Mouse (Mus musculus) liver, postnatal 0 days (tissue): ENCODE measurements around the gene Ddc. TPM values are rescaled to one million over a fixed set of nuclear protein-coding genes. Genes with fewer than 3 reads are reported as not detected.

Experiments
- ATAC-seq: fragments of 200-750 bp; cut with Nextera tagmentation; 2 replicates; pipeline ENCODE4 v1.8.0; 2017; ENCODE audit warnings: mild to moderate bottlenecking, moderate library complexity
- DNase-seq: peaks from one replicate; pipeline ENCODE4 v3.0.0-alpha.2; 2016
- H3K27ac ChIP-seq: fragments of 300-500 bp; sonication (generic); 2 replicates; pipeline ENCODE4 v1.5.1; 2014; ENCODE audit warnings: antibody characterized with exemption, moderate library complexity, mild to moderate bottlenecking, low read depth
- H3K27me3 ChIP-seq: fragments of 300-500 bp; sonication (generic); 2 replicates; pipeline ENCODE4 v1.6.1; 2014; ENCODE audit warnings: low read length, control low read depth, mixed read lengths; ENCODE audit not compliant: insufficient read depth
- H3K36me3 ChIP-seq: fragments of 300-500 bp; sonication (generic); replicated peaks from 2 replicates; pipeline ENCODE4 v1.6.1; 2014; ENCODE audit warnings: mild to moderate bottlenecking, control low read depth, low read length, moderate library complexity, mixed read lengths; ENCODE audit not compliant: insufficient read depth
- H3K4me1 ChIP-seq: fragments of 300-500 bp; sonication (generic); 2 replicates; pipeline ENCODE4 v1.6.1; 2014; ENCODE audit warnings: antibody characterized with exemption, mild to moderate bottlenecking, control low read depth; ENCODE audit not compliant: insufficient read depth
- H3K4me2 ChIP-seq: fragments of 300-500 bp; sonication (generic); 2 replicates; pipeline ENCODE4 v1.6.1; 2014; ENCODE audit warnings: low read depth, mild to moderate bottlenecking, low read length, moderate library complexity, mixed read lengths
- H3K4me3 ChIP-seq: fragments of 300-500 bp; sonication (generic); 2 replicates; pipeline ENCODE4 v1.5.1; 2014; ENCODE audit warnings: low read depth, low read length
- H3K9ac ChIP-seq: fragments of 300-500 bp; sonication (generic); replicated peaks from 2 replicates; pipeline ENCODE4 v1.6.1; 2014; ENCODE audit warnings: mild to moderate bottlenecking, moderate library complexity
- H3K9me3 ChIP-seq: fragments of 300-500 bp; sonication (generic); 2 replicates; pipeline ENCODE4 v1.6.1; 2016; ENCODE audit warnings: mild to moderate bottlenecking, control low read depth, low read length, mixed read lengths
- CTCF ChIP-seq: sonication (generic); IDR thresholded peaks from 2 replicates; pipeline ENCODE4 v1.5.1; 2016; ENCODE audit warnings: antibody characterized with exemption, low read depth
- EP300 ChIP-seq: IDR thresholded peaks from 2 replicates; pipeline ENCODE4 v1.6.1; 2016; ENCODE audit warnings: antibody characterized with exemption, low read depth, mild to moderate bottlenecking
- WGBS: fragments of 180-500 bp; shearing (Covaris S2); extraction: QIAGEN DNeasy Blood & Tissue Kit; methylation state at CpG from one replicate; pipeline ENCODE4 v1.1.7; 2014; ENCODE audit not compliant: insufficient replicate concordance; 5-methylcytosine and 5-hydroxymethylcytosine counted together
- polyA plus RNA-seq: library from polyadenylated mRNA; unstranded; fragments of >200 nt; fragmentation: Nextera tagmentation; extraction: Ambion mirVana; gene quantifications from 2 replicates; pipeline ENCODE4 v1.2.1, GENCODE M21; 2015

Gene Ddc
- polyA plus RNA-seq, 1 experiment from 2014 or later: 17.5 TPM

DNA sequence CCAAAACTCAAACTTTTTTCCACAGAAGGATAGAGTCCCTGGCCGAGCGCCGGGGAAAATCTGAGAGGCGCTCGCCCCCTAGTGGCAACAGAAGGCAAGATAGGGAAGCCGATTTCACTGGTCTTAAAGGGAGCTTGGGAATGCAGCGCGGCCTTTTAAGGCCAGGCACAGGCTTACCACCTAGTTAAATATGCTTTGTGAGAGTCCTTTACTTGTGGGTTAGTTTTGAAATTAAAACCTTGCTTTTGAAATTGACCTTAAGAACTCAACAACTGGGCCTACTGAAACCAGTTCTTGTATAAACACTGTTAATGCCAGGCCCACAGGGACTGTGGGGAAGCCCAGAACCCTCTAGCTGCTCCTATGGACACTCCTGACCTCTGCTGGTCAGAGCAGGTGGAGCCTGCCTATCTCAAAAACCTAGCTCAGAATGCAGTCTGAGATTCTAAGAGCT, 109.4 kb downstream of the Ddc start:
- Histone ChIP-seq H3K4me1 (no peaks in the 10 kb centered on the region), H3K4me3 (no peak overlapping the region), H3K27me3 (no peaks in the 10 kb centered on the region), H3K36me3 (no peaks in the 10 kb centered on the region), H3K27ac (no peak overlapping the region), H3K9ac (no peak overlapping the region), H3K4me2 (peak overlapping the region; percentile 61), H3K9me3 (no peaks in the 10 kb centered on the region)
- DNase-seq: peak; percentile 84
- WGBS: 2% methylated on average over 8 of the region's 8 CpGs
- TF ChIP-seq EP300 (no peak), CTCF (peak; percentile 66)
- peak; percentile 96 for ATAC-seq

- Histone ChIP-seq H3K27me3 (no peaks in the 10 kb centered on the region), H3K4me2 (0 out of 2 replicates have a peak overlapping the region, but pooled peaks have one; percentile 2), H3K9me3 (no peaks in the 10 kb centered on the region), H3K36me3 (no peaks in the 10 kb centered on the region), H3K4me3 (no peak overlapping the region), H3K27ac (peak overlapping the region; percentile 60; the same call in 1 of the 2 replicates), H3K9ac (no peak overlapping the region), H3K4me1 (0 out of 2 replicates have a peak, but pooled peaks cover 3% of the 10 kb centered on the region)
- DNase-seq (no peak), ATAC-seq (no peak)
- 36% methylated on average over 6 of the region's 6 CpGs for WGBS
- no peak for TF ChIP-seq CTCF
- no peak for TF ChIP-seq EP300
These were observed 112.5 kb downstream of the Ddc start for GRCm38 (mm10) chr11:11785457-11785856.

DNA sequence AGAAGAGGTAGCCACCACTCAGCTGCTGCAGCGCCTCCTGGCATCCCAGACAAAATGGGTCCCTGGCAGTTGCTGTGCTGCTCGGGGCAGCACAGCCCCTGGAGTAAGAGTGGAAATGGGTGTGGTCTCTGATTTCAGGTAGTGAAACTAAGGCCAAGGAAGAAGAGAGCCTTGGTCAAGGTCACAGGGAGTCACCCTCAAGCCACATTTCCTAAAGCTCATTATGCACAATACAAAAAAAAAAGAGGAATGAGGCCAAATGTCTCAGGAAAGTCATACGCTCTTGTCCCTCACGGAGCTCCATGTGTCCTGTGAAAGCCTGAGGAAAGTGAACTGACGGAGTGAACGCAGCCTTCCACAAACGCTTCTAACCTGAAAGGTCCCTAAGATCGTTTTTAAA, 116.2 kb downstream of the Ddc start:
- DNase-seq (no peak), ATAC-seq (no peak)
- no peaks in the 10 kb centered on the region for H3K27me3 ChIP-seq
- 0 out of 2 replicates have a peak, but pooled peaks cover 3% of the 10 kb centered on the region for H3K4me1 ChIP-seq
- TF ChIP-seq CTCF: no peak
- TF ChIP-seq EP300: no peak
- H3K4me3 ChIP-seq: no peak overlapping the region
- no peaks in the 10 kb centered on the region for H3K36me3 ChIP-seq
- H3K4me2 ChIP-seq: no peak overlapping the region
- 71% methylated on average over 8 of the region's 8 CpGs for WGBS
- H3K9me3 ChIP-seq: no peaks in the 10 kb centered on the region
- no peak overlapping the region for H3K9ac ChIP-seq
- H3K27ac ChIP-seq: no peak overlapping the region

GRCm38 (mm10) chr11:11778345-11778744, 119.6 kb downstream of the Ddc start:
- Histone ChIP-seq H3K27me3 (no peaks in the 10 kb centered on the region), H3K9ac (no peak overlapping the region), H3K9me3 (no peaks in the 10 kb centered on the region), H3K4me2 (no peak overlapping the region), H3K4me1 (peaks cover 6% of the 10 kb centered on the region; the same call in 1 of the 2 replicates), H3K27ac (no peak overlapping the region), H3K4me3 (no peak overlapping the region), H3K36me3 (no peaks in the 10 kb centered on the region)
- TF ChIP-seq CTCF (no peak), EP300 (no peak)
- no peak for ATAC-seq
- no peak for DNase-seq
- 88% methylated on average over 6 of the region's 6 CpGs for WGBS

DNA sequence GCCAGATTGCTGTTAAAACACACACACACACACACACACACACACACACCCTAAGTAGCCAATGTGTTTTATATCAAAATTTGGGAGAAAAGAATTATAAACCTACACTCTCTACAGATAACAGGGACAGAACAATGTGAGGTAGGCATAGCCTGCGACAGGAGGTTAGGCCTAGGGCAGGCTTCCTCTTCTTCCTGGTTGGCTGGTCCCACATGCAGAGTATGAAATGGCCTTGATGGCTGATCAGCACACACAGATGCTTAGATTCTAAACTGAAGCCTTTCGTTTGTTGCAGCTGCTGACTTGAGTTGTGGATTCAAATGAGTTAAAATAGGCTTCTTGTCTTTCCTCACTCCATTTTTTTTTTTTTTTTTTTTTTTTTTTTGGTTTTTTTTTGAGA, 120.1 kb downstream of the Ddc start:
- H3K36me3 ChIP-seq: no peaks in the 10 kb centered on the region
- H3K4me1 ChIP-seq: peaks cover 6% of the 10 kb centered on the region; the same call in 1 of the 2 replicates
- no peaks in the 10 kb centered on the region for H3K9me3 ChIP-seq
- WGBS: 58% methylated on average over 2 of the region's 2 CpGs
- TF ChIP-seq EP300 (no peak), CTCF (no peak)
- DNase-seq: no peak
- H3K4me3 ChIP-seq: no peak overlapping the region
- H3K4me2 ChIP-seq: no peak overlapping the region
- no peak overlapping the region for H3K27ac ChIP-seq
- H3K9ac ChIP-seq: no peak overlapping the region
- ATAC-seq: no peak
- H3K27me3 ChIP-seq: no peaks in the 10 kb centered on the region

GRCm38 (mm10) chr11:11777246-11777645, 120.7 kb downstream of the Ddc start:
- Histone ChIP-seq H3K9ac (no peak overlapping the region), H3K9me3 (no peaks in the 10 kb centered on the region), H3K27ac (no peak overlapping the region), H3K27me3 (no peaks in the 10 kb centered on the region), H3K4me2 (no peak overlapping the region), H3K4me3 (no peak overlapping the region), H3K36me3 (no peaks in the 10 kb centered on the region), H3K4me1 (peaks cover 6% of the 10 kb centered on the region; the same call in 1 of the 2 replicates)
- no peak for DNase-seq
- WGBS: 60% methylated on average over 3 of the region's 3 CpGs
- no peak for ATAC-seq
- no peak for TF ChIP-seq CTCF
- TF ChIP-seq EP300: no peak

GRCm38 (mm10) chr11:11776822-11777174, 121.1 kb downstream of the Ddc start:
- DNase-seq: no peak
- TF ChIP-seq EP300 (no peak), CTCF (peak; percentile 45)
- H3K9ac ChIP-seq: no peak overlapping the region
- no peak overlapping the region for H3K27ac ChIP-seq
- no peaks in the 10 kb centered on the region for H3K27me3 ChIP-seq
- no peaks in the 10 kb centered on the region for H3K9me3 ChIP-seq
- no peak overlapping the region for H3K4me2 ChIP-seq
- 67% methylated on average over 7 of the region's 7 CpGs for WGBS
- ATAC-seq: peak; percentile 46
- no peak overlapping the region for H3K4me3 ChIP-seq
- H3K4me1 ChIP-seq: peaks cover 6% of the 10 kb centered on the region; the same call in 1 of the 2 replicates
- H3K36me3 ChIP-seq: no peaks in the 10 kb centered on the region
